Mouse (Mus musculus): ENCODE results near the gene Gm37240. TPM values are rescaled to one million over a fixed set of nuclear protein-coding genes. Genes with fewer than 3 reads are reported as not detected.

The Gm37240 gene
- polyA plus RNA-seq, 1 experiment: not detected

- 10% methylated on average over 22 of the region's 22 CpGs for WGBS
- Histone ChIP-seq H3K4me3 (ENCODE audit: insufficient read depth, low read depth, low read length) (peak overlapping the region; percentile 54), H3K4me1 (ENCODE audit: control insufficient read depth, insufficient read depth, low read length) (peaks cover 16% of the 10 kb centered on the region), H3K27ac (ENCODE audit: insufficient read depth, low read depth, low read length) (no peak overlapping the region)
- no peak for TF ChIP-seq POLR2A (IDR thresholded peaks at IDR 0.05; ENCODE audit: insufficient read depth, low read depth, low read length)
- no peak for TF ChIP-seq CTCF (IDR thresholded peaks at IDR 0.05; ENCODE audit: insufficient read depth, low read depth, low read length)
Measured at GRCm38 (mm10) chr3:85886636-85887238, 581 bp downstream of the Gm37240 start.

GRCm38 (mm10) chr3:85885906-85886305 is 1.4 kb downstream of the Gm37240 start:
- 73% methylated on average over 1 of the region's 1 CpGs for WGBS
- H3K4me1 ChIP-seq (ENCODE audit: control insufficient read depth, insufficient read depth, low read length): peaks cover 16% of the 10 kb centered on the region
- no peak overlapping the region for H3K4me3 ChIP-seq (ENCODE audit: insufficient read depth, low read depth, low read length)

DNA sequence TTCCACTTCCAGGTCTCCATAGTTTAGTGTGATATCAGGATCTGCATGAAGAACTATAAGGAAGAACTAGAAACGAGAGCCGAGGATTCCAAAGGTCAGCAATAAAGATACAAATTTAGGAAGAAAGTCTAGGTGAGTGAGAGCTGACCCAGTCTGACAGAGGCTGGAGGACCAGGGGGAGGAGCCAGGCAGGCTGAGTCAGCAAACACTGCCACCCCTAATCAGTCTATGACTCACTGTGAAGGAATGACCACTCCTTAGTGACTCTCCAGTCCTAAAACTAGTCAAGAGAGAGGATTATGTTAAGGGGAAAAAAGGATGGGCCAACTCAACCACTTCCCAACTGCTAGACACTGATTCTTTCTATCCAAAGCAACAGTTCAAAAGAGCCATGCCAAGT is 6.6 kb downstream of the Gm37240 start:
- WGBS: 99% methylated on average over 2 of the region's 2 CpGs
- H3K4me3 ChIP-seq (ENCODE audit: insufficient read depth, low read depth, low read length): no peak overlapping the region
- H3K27ac ChIP-seq (ENCODE audit: insufficient read depth, low read depth, low read length): no peak overlapping the region
- no peaks in the 10 kb centered on the region for H3K4me1 ChIP-seq (ENCODE audit: control insufficient read depth, insufficient read depth, low read length)
- TF ChIP-seq POLR2A (IDR thresholded peaks at IDR 0.05; ENCODE audit: insufficient read depth, low read depth, low read length): no peak
- no peak for TF ChIP-seq CTCF (IDR thresholded peaks at IDR 0.05; ENCODE audit: insufficient read depth, low read depth, low read length)

More at GRCm38 (mm10) chr3:85885906-85886305, 1.4 kb downstream of the Gm37240 start:
- no peak overlapping the region for H3K27ac ChIP-seq (ENCODE audit: insufficient read depth, low read depth, low read length)
- TF ChIP-seq POLR2A (IDR thresholded peaks at IDR 0.05; ENCODE audit: insufficient read depth, low read depth, low read length): no peak
- TF ChIP-seq CTCF (IDR thresholded peaks at IDR 0.05; ENCODE audit: insufficient read depth, low read depth, low read length): no peak

DNA sequence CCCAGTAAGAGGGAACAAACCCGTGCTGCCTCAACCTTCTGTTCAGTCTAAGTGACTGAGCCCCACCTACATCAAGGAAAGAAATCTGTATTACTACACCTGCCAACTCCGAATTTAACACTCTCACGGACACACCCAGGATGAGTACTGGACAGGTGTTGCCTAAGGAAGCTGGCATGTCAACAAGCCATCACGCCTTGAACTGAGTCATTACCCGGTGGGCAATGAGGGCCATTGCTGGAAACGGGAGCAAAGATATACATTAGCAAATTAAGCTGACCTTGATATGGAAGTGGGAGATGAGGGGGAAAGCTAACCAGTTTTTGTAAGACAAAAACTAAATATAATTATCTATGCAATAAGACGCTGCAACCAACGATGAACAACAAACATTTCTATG is 7.2 kb downstream of the Gm37240 start:
- Histone ChIP-seq H3K27ac (ENCODE audit: insufficient read depth, low read depth, low read length) (no peak overlapping the region), H3K4me3 (ENCODE audit: insufficient read depth, low read depth, low read length) (no peak overlapping the region), H3K4me1 (ENCODE audit: control insufficient read depth, insufficient read depth, low read length) (no peaks in the 10 kb centered on the region)
- 95% methylated on average over 8 of the region's 8 CpGs for WGBS
- TF ChIP-seq CTCF (IDR thresholded peaks at IDR 0.05; ENCODE audit: insufficient read depth, low read depth, low read length): no peak
- TF ChIP-seq POLR2A (IDR thresholded peaks at IDR 0.05; ENCODE audit: insufficient read depth, low read depth, low read length): no peak

DNA sequence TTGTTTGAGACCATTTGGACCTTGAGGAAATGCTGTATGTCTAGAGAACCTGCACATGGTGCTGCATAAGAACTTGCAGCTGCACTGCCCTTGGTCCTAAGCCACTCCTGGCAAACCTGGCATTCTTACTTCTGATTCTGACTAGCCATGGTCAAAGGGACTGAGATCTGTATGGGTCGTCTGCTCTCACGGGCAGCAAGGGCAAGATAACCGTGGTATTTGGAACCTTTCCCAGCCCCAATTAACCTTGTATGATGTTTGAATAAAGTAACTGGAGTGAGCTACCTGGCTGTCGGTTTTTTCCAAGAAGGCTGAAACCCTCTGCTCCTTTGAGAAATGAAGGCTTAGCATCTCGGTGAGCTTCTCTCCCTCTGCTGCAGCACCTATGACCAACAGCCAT is 8.4 kb downstream of the Gm37240 start:
- Histone ChIP-seq H3K27ac (ENCODE audit: insufficient read depth, low read depth, low read length) (no peak overlapping the region), H3K4me3 (ENCODE audit: insufficient read depth, low read depth, low read length) (no peak overlapping the region), H3K4me1 (ENCODE audit: control insufficient read depth, insufficient read depth, low read length) (no peaks in the 10 kb centered on the region)
- TF ChIP-seq CTCF (IDR thresholded peaks at IDR 0.05; ENCODE audit: insufficient read depth, low read depth, low read length): no peak
- no peak for TF ChIP-seq POLR2A (IDR thresholded peaks at IDR 0.05; ENCODE audit: insufficient read depth, low read depth, low read length)
- WGBS: 82% methylated on average over 5 of the region's 5 CpGs

DNA sequence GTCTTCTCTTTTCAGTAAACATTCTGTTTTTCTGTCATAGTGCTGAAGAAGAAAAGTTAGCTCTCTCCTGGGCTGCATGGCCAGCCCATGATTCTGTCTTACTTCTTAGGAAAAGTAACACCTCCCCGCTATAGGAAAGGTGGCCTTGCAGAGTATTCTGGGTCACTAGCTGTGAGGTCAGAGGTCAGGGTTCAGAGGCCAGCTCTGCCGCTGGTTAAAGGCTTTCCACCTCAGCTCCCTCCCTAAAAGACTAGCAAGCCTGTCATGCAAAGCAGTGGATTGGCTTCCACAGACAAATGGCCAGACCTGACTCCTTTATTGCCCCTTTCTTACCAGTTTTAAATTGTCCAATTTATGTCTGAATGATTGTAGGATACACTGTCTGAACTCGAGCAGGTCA is 23.3 kb downstream of the Gm37240 start:
- no peaks in the 10 kb centered on the region for H3K4me1 ChIP-seq (ENCODE audit: control insufficient read depth, insufficient read depth, low read length)
- H3K4me3 ChIP-seq (ENCODE audit: insufficient read depth, low read depth, low read length): no peak overlapping the region
- WGBS: 66% methylated on average over 3 of the region's 3 CpGs
- no peak overlapping the region for H3K27ac ChIP-seq (ENCODE audit: insufficient read depth, low read depth, low read length)
- TF ChIP-seq CTCF (IDR thresholded peaks at IDR 0.05; ENCODE audit: insufficient read depth, low read depth, low read length) (no peak), POLR2A (IDR thresholded peaks at IDR 0.05; ENCODE audit: insufficient read depth, low read depth, low read length) (no peak)

- TF ChIP-seq POLR2A (IDR thresholded peaks at IDR 0.05; ENCODE audit: insufficient read depth, low read depth, low read length) (no peak), CTCF (IDR thresholded peaks at IDR 0.05; ENCODE audit: insufficient read depth, low read depth, low read length) (no peak)
- no peak overlapping the region for H3K27ac ChIP-seq (ENCODE audit: insufficient read depth, low read depth, low read length)
- H3K4me1 ChIP-seq (ENCODE audit: control insufficient read depth, insufficient read depth, low read length): no peaks in the 10 kb centered on the region
- 86% methylated on average over 2 of the region's 2 CpGs for WGBS
- H3K4me3 ChIP-seq (ENCODE audit: insufficient read depth, low read depth, low read length): no peak overlapping the region
Measured at GRCm38 (mm10) chr3:85862886-85863285, 24.4 kb downstream of the Gm37240 start.

- TF ChIP-seq POLR2A (IDR thresholded peaks at IDR 0.05; ENCODE audit: insufficient read depth, low read depth, low read length) (no peak), CTCF (IDR thresholded peaks at IDR 0.05; ENCODE audit: insufficient read depth, low read depth, low read length) (no peak)
- Histone ChIP-seq H3K4me1 (ENCODE audit: control insufficient read depth, insufficient read depth, low read length) (0 out of 2 replicates have a peak, but pooled peaks cover under 1% of the 10 kb centered on the region), H3K4me3 (ENCODE audit: insufficient read depth, low read depth, low read length) (no peak overlapping the region), H3K27ac (ENCODE audit: insufficient read depth, low read depth, low read length) (no peak overlapping the region)
- 91% methylated on average over 5 of the region's 5 CpGs for WGBS
Measured at GRCm38 (mm10) chr3:85860996-85861395, 26.3 kb downstream of the Gm37240 start.

DNA sequence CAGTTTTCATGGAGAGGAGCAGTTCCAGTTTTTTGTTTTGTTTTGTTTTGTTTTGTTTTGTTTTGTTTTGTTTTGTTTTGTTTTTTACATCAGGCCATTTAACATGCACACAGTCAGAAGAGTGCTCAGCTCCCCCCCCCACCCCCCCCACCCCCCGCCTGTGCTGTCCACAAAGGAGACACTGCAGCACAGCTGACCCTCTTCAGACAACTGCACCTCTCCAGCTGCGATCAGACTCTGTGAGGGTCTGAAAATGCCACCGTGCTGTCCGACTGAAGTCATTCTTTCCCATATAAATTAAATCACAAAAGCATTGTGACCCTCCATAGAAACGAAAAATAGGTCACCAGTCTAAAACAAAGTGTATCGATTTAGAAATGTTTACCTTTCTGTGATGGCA is 28.0 kb downstream of the Gm37240 start:
- Histone ChIP-seq H3K4me3 (ENCODE audit: insufficient read depth, low read depth, low read length) (no peak overlapping the region), H3K4me1 (ENCODE audit: control insufficient read depth, insufficient read depth, low read length) (peaks cover 7% of the 10 kb centered on the region; the same call in 1 of the 2 replicates), H3K27ac (ENCODE audit: insufficient read depth, low read depth, low read length) (no peak overlapping the region)
- 75% methylated on average over 6 of the region's 6 CpGs for WGBS
- TF ChIP-seq POLR2A (IDR thresholded peaks at IDR 0.05; ENCODE audit: insufficient read depth, low read depth, low read length): no peak
- no peak for TF ChIP-seq CTCF (IDR thresholded peaks at IDR 0.05; ENCODE audit: insufficient read depth, low read depth, low read length)

All from olfactory bulb, adult 2 months (tissue).